Mouse (Mus musculus): ENCODE data around the gene Tbc1d17. TPM values are rescaled to one million over a fixed set of nuclear protein-coding genes. Genes with fewer than 3 reads are reported as not detected.

The Tbc1d17 gene
- polyA plus RNA-seq, 1 experiment from 2014 or later, result 28.2 TPM

GRCm38 (mm10) chr7:44852259-44853027 is 3.6 kb upstream of the Tbc1d17 start:
- no peak for ATAC-seq
- Histone ChIP-seq H3K4me2 (ENCODE audit: low read depth, low read length) (no peak overlapping the region), H3K36me3 (replicated peaks; ENCODE audit: insufficient read depth, low read length) (0 out of 2 replicates have a peak, but pooled peaks cover 2% of the 10 kb centered on the region), H3K9me3 (ENCODE audit: low read length) (no peaks in the 10 kb centered on the region), H3K4me3 (ENCODE audit: low read depth, low read length) (no peak overlapping the region), H3K9ac (replicated peaks) (no peak overlapping the region), H3K27me3 (ENCODE audit: insufficient read depth, low read length) (no peaks in the 10 kb centered on the region), H3K4me1 (ENCODE audit: insufficient read depth) (peaks cover 57% of the 10 kb centered on the region), H3K27ac (ENCODE audit: low read depth) (no peak overlapping the region)
- DNase-seq, result no peak
- WGBS (ENCODE audit: insufficient replicate concordance), result 91% methylated on average over 34 of the region's 36 CpGs
- TF ChIP-seq EP300 (IDR thresholded peaks at IDR 0.05; ENCODE audit: low read depth), result no peak

- peaks cover 58% of the 10 kb centered on the region for H3K4me1 ChIP-seq (ENCODE audit: insufficient read depth)
- H3K36me3 ChIP-seq (replicated peaks; ENCODE audit: insufficient read depth, low read length), result 0 out of 2 replicates have a peak, but pooled peaks cover 2% of the 10 kb centered on the region
- no peak overlapping the region for H3K4me3 ChIP-seq (ENCODE audit: low read depth, low read length)
- DNase-seq (no peak), ATAC-seq (no peak)
- WGBS (ENCODE audit: insufficient replicate concordance), result 85% methylated on average over 12 of the region's 12 CpGs
- no peaks in the 10 kb centered on the region for H3K9me3 ChIP-seq (ENCODE audit: low read length)
- peak overlapping the region; percentile 75; the same call in 1 of the 2 replicates for H3K4me2 ChIP-seq (ENCODE audit: low read depth, low read length)
- no peaks in the 10 kb centered on the region for H3K27me3 ChIP-seq (ENCODE audit: insufficient read depth, low read length)
- H3K9ac ChIP-seq (replicated peaks), result no peak overlapping the region
- no peak for TF ChIP-seq CTCF (IDR thresholded peaks at IDR 0.05; ENCODE audit: low read depth)
- TF ChIP-seq EP300 (IDR thresholded peaks at IDR 0.05; ENCODE audit: low read depth), result no peak
- H3K27ac ChIP-seq (ENCODE audit: low read depth), result no peak overlapping the region
These were observed 2.9 kb upstream of the Tbc1d17 start for GRCm38 (mm10) chr7:44851625-44852234.

GRCm38 (mm10) chr7:44850789-44851624 is 2.1 kb upstream of the Tbc1d17 start:
- Histone ChIP-seq H3K27me3 (ENCODE audit: insufficient read depth, low read length) (no peaks in the 10 kb centered on the region), H3K36me3 (replicated peaks; ENCODE audit: insufficient read depth, low read length) (peaks cover 9% of the 10 kb centered on the region), H3K4me1 (ENCODE audit: insufficient read depth) (peaks cover 51% of the 10 kb centered on the region), H3K4me3 (ENCODE audit: low read depth, low read length) (peak overlapping the region; percentile 80), H3K27ac (ENCODE audit: low read depth) (peak overlapping the region; percentile 99), H3K9ac (replicated peaks) (peak overlapping the region; percentile 81), H3K9me3 (ENCODE audit: low read length) (no peaks in the 10 kb centered on the region), H3K4me2 (ENCODE audit: low read depth, low read length) (peak overlapping the region; percentile 75)
- ATAC-seq (no peak), DNase-seq (no peak)
- TF ChIP-seq CTCF (IDR thresholded peaks at IDR 0.05; ENCODE audit: low read depth) (no peak), EP300 (IDR thresholded peaks at IDR 0.05; ENCODE audit: low read depth) (no peak)
- 65% methylated on average over 8 of the region's 8 CpGs for WGBS (ENCODE audit: insufficient replicate concordance)

GRCm38 (mm10) chr7:44850146-44850545 is 1.3 kb upstream of the Tbc1d17 start:
- H3K9ac ChIP-seq (replicated peaks), result peak overlapping the region; percentile 81
- peaks cover 18% of the 10 kb centered on the region for H3K36me3 ChIP-seq (replicated peaks; ENCODE audit: insufficient read depth, low read length)
- peak; percentile 17 for ATAC-seq
- peak; percentile 86 for DNase-seq
- H3K4me2 ChIP-seq (ENCODE audit: low read depth, low read length), result peak overlapping the region; percentile 75
- no peak for TF ChIP-seq CTCF (IDR thresholded peaks at IDR 0.05; ENCODE audit: low read depth)
- no peak for TF ChIP-seq EP300 (IDR thresholded peaks at IDR 0.05; ENCODE audit: low read depth)
- H3K4me1 ChIP-seq (ENCODE audit: insufficient read depth), result peaks cover 42% of the 10 kb centered on the region
- H3K27me3 ChIP-seq (ENCODE audit: insufficient read depth, low read length), result no peaks in the 10 kb centered on the region
- no peaks in the 10 kb centered on the region for H3K9me3 ChIP-seq (ENCODE audit: low read length)
- 2% methylated on average over 33 of the region's 33 CpGs for WGBS (ENCODE audit: insufficient replicate concordance)
- peak overlapping the region; percentile 80 for H3K4me3 ChIP-seq (ENCODE audit: low read depth, low read length)
- peak overlapping the region; percentile 99 for H3K27ac ChIP-seq (ENCODE audit: low read depth)

- Histone ChIP-seq H3K9me3 (ENCODE audit: low read length) (no peaks in the 10 kb centered on the region), H3K4me1 (ENCODE audit: insufficient read depth) (peaks cover 39% of the 10 kb centered on the region), H3K27me3 (ENCODE audit: insufficient read depth, low read length) (no peaks in the 10 kb centered on the region), H3K27ac (ENCODE audit: low read depth) (peak overlapping the region; percentile 99), H3K9ac (replicated peaks) (peak overlapping the region; percentile 81), H3K4me2 (ENCODE audit: low read depth, low read length) (peak overlapping the region; percentile 75), H3K4me3 (ENCODE audit: low read depth, low read length) (peak overlapping the region; percentile 80), H3K36me3 (replicated peaks; ENCODE audit: insufficient read depth, low read length) (peaks cover 22% of the 10 kb centered on the region)
- DNase-seq (peak; percentile 92), ATAC-seq (peak; percentile 57)
- under 1% methylated on average over 41 of the region's 41 CpGs for WGBS (ENCODE audit: insufficient replicate concordance)
- no peak for TF ChIP-seq EP300 (IDR thresholded peaks at IDR 0.05; ENCODE audit: low read depth)
- no peak for TF ChIP-seq CTCF (IDR thresholded peaks at IDR 0.05; ENCODE audit: low read depth)
These were observed 685 bp upstream of the Tbc1d17 start for GRCm38 (mm10) chr7:44849416-44850111.
